Mouse (Mus musculus) embryonic facial prominence, embryonic 15.5 days (tissue): ENCODE data around the gene Isoc2a. TPM values are rescaled to one million over a fixed set of nuclear protein-coding genes. Genes with fewer than 3 reads are reported as not detected.

Experiments
- ATAC-seq: fragments of 200-750 bp; cut with Nextera tagmentation; 2 replicates; pipeline ENCODE4 v1.8.0; 2017; ENCODE audit warnings: low read depth, moderate TSS enrichment; ENCODE audit not compliant: insufficient number of reproducible peaks, low FRiP score, low TSS enrichment
- H3K27ac ChIP-seq: fragments of 300-500 bp; sonication (generic); replicated peaks from 2 replicates; pipeline ENCODE4 v1.5.1; 2015; ENCODE audit warnings: mild to moderate bottlenecking, inconsistent platforms
- H3K27me3 ChIP-seq: fragments of 300-500 bp; sonication (generic); 2 replicates; pipeline ENCODE4 v1.6.1; 2015; ENCODE audit warnings: inconsistent platforms
- H3K36me3 ChIP-seq: fragments of 300-500 bp; sonication (generic); 2 replicates; pipeline ENCODE4 v1.6.1; 2015; ENCODE audit warnings: mild to moderate bottlenecking, inconsistent platforms
- H3K4me1 ChIP-seq: fragments of 300-500 bp; sonication (generic); 2 replicates; pipeline ENCODE4 v1.6.1; 2015; ENCODE audit warnings: inconsistent platforms
- H3K4me2 ChIP-seq: fragments of 300-500 bp; sonication (generic); replicated peaks from 2 replicates; pipeline ENCODE4 v1.6.1; 2015; ENCODE audit warnings: mild to moderate bottlenecking, inconsistent platforms
- H3K4me3 ChIP-seq: fragments of 300-500 bp; sonication (generic); replicated peaks from 2 replicates; pipeline ENCODE4 v1.5.1; 2015; ENCODE audit warnings: mild to moderate bottlenecking, inconsistent platforms
- H3K9ac ChIP-seq: fragments of 300-500 bp; sonication (generic); 2 replicates; pipeline ENCODE4 v1.6.1; 2015; ENCODE audit warnings: inconsistent platforms
- H3K9me3 ChIP-seq: fragments of 300-500 bp; sonication (generic); replicated peaks from 2 replicates; pipeline ENCODE4 v1.6.1; 2016; ENCODE audit warnings: inconsistent platforms
- WGBS: fragments of 180-500 bp; shearing (Covaris S2); methylation state at CpG from one replicate; pipeline ENCODE4 v1.1.7; 2015; 5-methylcytosine and 5-hydroxymethylcytosine counted together
- polyA plus RNA-seq: library from polyadenylated mRNA; unstranded; fragments of >200 nt; fragmentation: Nextera tagmentation; extraction: Ambion mirVana; gene quantifications from 2 replicates; pipeline ENCODE4 v1.2.1, GENCODE M21; 2015

The Isoc2a gene
- polyA plus RNA-seq, 1 experiment from 2014 or later = 1.2 TPM

- H3K4me1 ChIP-seq = peaks cover 15% of the 10 kb centered on the region
- H3K9me3 ChIP-seq = no peaks in the 10 kb centered on the region
- H3K4me3 ChIP-seq = peak overlapping the region; percentile 33
- no peak for ATAC-seq
- H3K36me3 ChIP-seq = no peaks in the 10 kb centered on the region
- peak overlapping the region; percentile 48 for H3K4me2 ChIP-seq
- H3K27ac ChIP-seq = 0 out of 2 replicates have a peak overlapping the region, but pooled peaks have one; percentile 17
- WGBS = 23% methylated on average over 11 of the region's 11 CpGs
- peaks cover 6% of the 10 kb centered on the region; the same call in 1 of the 2 replicates for H3K27me3 ChIP-seq
- no peak overlapping the region for H3K9ac ChIP-seq
Observed at GRCm38 (mm10) chr7:4900523-4900851, 23.5 kb downstream of the Isoc2a start.

- no peak overlapping the region for H3K9ac ChIP-seq
- 49% methylated on average over 8 of the region's 8 CpGs for WGBS
- H3K4me3 ChIP-seq = no peak overlapping the region
- peaks cover 6% of the 10 kb centered on the region; the same call in 1 of the 2 replicates for H3K27me3 ChIP-seq
- H3K4me1 ChIP-seq = peaks cover 15% of the 10 kb centered on the region
- H3K4me2 ChIP-seq = no peak overlapping the region
- H3K9me3 ChIP-seq = no peaks in the 10 kb centered on the region
- no peak overlapping the region for H3K27ac ChIP-seq
- H3K36me3 ChIP-seq = no peaks in the 10 kb centered on the region
- no peak for ATAC-seq
Observed at GRCm38 (mm10) chr7:4901171-4901570, 24.2 kb downstream of the Isoc2a start.

GRCm38 (mm10) chr7:4902404-4902803, 25.5 kb downstream of the Isoc2a start:
- Histone ChIP-seq H3K27ac (no peak overlapping the region), H3K4me3 (no peak overlapping the region), H3K4me1 (peaks cover 15% of the 10 kb centered on the region), H3K27me3 (peaks cover 6% of the 10 kb centered on the region; the same call in 1 of the 2 replicates), H3K4me2 (no peak overlapping the region), H3K36me3 (no peaks in the 10 kb centered on the region), H3K9me3 (no peaks in the 10 kb centered on the region), H3K9ac (no peak overlapping the region)
- 85% methylated on average over 9 of the region's 9 CpGs for WGBS
- ATAC-seq = no peak

GRCm38 (mm10) chr7:4906466-4906950, 29.6 kb downstream of the Isoc2a start, which contains the start of gene Gm36210:
TSS of gene Gm36210 (minus strand) at chr7:4906516.
- no peak within 1 kb of the TSS for H3K4me2 ChIP-seq
- WGBS = 64% methylated on average over 10 of the region's 10 CpGs
- no peaks in the 10 kb centered on the region for H3K36me3 ChIP-seq
- H3K4me3 ChIP-seq = no peak within 1 kb of the TSS
- H3K27ac ChIP-seq = no peak within 1 kb of the TSS
- ATAC-seq = no peak
- no peaks in the 10 kb centered on the region for H3K4me1 ChIP-seq
- no peaks in the 10 kb centered on the region for H3K9me3 ChIP-seq
- H3K9ac ChIP-seq = peak within 1 kb of the TSS; percentile 1; the same call in 1 of the 2 replicates
- no peaks in the 10 kb centered on the region for H3K27me3 ChIP-seq

- no peak for ATAC-seq
- Histone ChIP-seq H3K4me2 (no peak overlapping the region), H3K36me3 (no peaks in the 10 kb centered on the region), H3K4me1 (peaks cover 14% of the 10 kb centered on the region), H3K4me3 (no peak overlapping the region), H3K9me3 (no peaks in the 10 kb centered on the region), H3K27me3 (no peaks in the 10 kb centered on the region), H3K9ac (no peak overlapping the region), H3K27ac (no peak overlapping the region)
- WGBS = 27% methylated on average over 9 of the region's 9 CpGs
Observed at GRCm38 (mm10) chr7:4911561-4911960, 34.6 kb downstream of the Isoc2a start.

GRCm38 (mm10) chr7:4912248-4912647, 35.3 kb downstream of the Isoc2a start:
- ATAC-seq = no peak
- Histone ChIP-seq H3K9ac (no peak overlapping the region), H3K27me3 (no peaks in the 10 kb centered on the region), H3K4me3 (no peak overlapping the region), H3K36me3 (peaks cover 3% of the 10 kb centered on the region; the same call in 1 of the 2 replicates), H3K4me2 (no peak overlapping the region), H3K4me1 (peaks cover 21% of the 10 kb centered on the region), H3K9me3 (no peaks in the 10 kb centered on the region), H3K27ac (no peak overlapping the region)
- 61% methylated on average over 5 of the region's 5 CpGs for WGBS

- peaks cover 22% of the 10 kb centered on the region for H3K4me1 ChIP-seq
- WGBS = 0% methylated on average over 52 of the region's 56 CpGs
- peak within 1 kb of the TSS; percentile 84 for H3K4me2 ChIP-seq
- peaks cover 30% of the 10 kb centered on the region for H3K36me3 ChIP-seq
- no peaks in the 10 kb centered on the region for H3K9me3 ChIP-seq
- peak within 1 kb of the TSS; percentile 59 for H3K9ac ChIP-seq
- peak; percentile 87 for ATAC-seq
- peak within 1 kb of the TSS; percentile 99 for H3K27ac ChIP-seq
- peak within 1 kb of the TSS; percentile 76 for H3K4me3 ChIP-seq
- H3K27me3 ChIP-seq = no peaks in the 10 kb centered on the region
Observed at GRCm38 (mm10) chr7:4915007-4915665, 38.2 kb downstream of the Isoc2a start, which contains the start of gene Zfp628. TSS of gene Zfp628 (plus strand) at chr7:4915217.

- peaks cover 37% of the 10 kb centered on the region for H3K36me3 ChIP-seq
- WGBS = 11% methylated on average over 14 of the region's 14 CpGs
- H3K9me3 ChIP-seq = no peaks in the 10 kb centered on the region
- peak overlapping the region; percentile 99 for H3K27ac ChIP-seq
- peaks cover 22% of the 10 kb centered on the region for H3K4me1 ChIP-seq
- H3K27me3 ChIP-seq = no peaks in the 10 kb centered on the region
- peak overlapping the region; percentile 57 for H3K9ac ChIP-seq
- H3K4me3 ChIP-seq = peak overlapping the region; percentile 76
- peak; percentile 11; the same call in 1 of the 2 replicates for ATAC-seq
- peak overlapping the region; percentile 84 for H3K4me2 ChIP-seq
Observed at GRCm38 (mm10) chr7:4915669-4916416, 38.9 kb downstream of the Isoc2a start.

- H3K36me3 ChIP-seq = peaks cover 41% of the 10 kb centered on the region
- no peak for ATAC-seq
- H3K4me1 ChIP-seq = peaks cover 32% of the 10 kb centered on the region
- 98% methylated on average over 2 of the region's 2 CpGs for WGBS
- H3K4me2 ChIP-seq = no peak overlapping the region
- H3K27ac ChIP-seq = no peak overlapping the region
- no peaks in the 10 kb centered on the region for H3K27me3 ChIP-seq
- no peak overlapping the region for H3K9ac ChIP-seq
- H3K9me3 ChIP-seq = no peaks in the 10 kb centered on the region
- H3K4me3 ChIP-seq = no peak overlapping the region
Observed at GRCm38 (mm10) chr7:4917494-4917893, 40.5 kb downstream of the Isoc2a start.

GRCm38 (mm10) chr7:4918681-4919080, 41.7 kb downstream of the Isoc2a start:
- ATAC-seq = no peak
- WGBS = 92% methylated on average over 15 of the region's 15 CpGs
- Histone ChIP-seq H3K4me3 (no peak overlapping the region), H3K27ac (no peak overlapping the region), H3K27me3 (no peaks in the 10 kb centered on the region), H3K9me3 (no peaks in the 10 kb centered on the region), H3K9ac (no peak overlapping the region), H3K4me1 (peaks cover 44% of the 10 kb centered on the region), H3K4me2 (no peak overlapping the region), H3K36me3 (peaks cover 41% of the 10 kb centered on the region)

GRCm38 (mm10) chr7:4919096-4919495, 42.1 kb downstream of the Isoc2a start:
- Histone ChIP-seq H3K4me2 (no peak overlapping the region), H3K9me3 (no peaks in the 10 kb centered on the region), H3K9ac (no peak overlapping the region), H3K27ac (no peak overlapping the region), H3K4me3 (no peak overlapping the region), H3K36me3 (peaks cover 41% of the 10 kb centered on the region), H3K27me3 (no peaks in the 10 kb centered on the region), H3K4me1 (peaks cover 47% of the 10 kb centered on the region)
- WGBS = 91% methylated on average over 21 of the region's 21 CpGs
- no peak for ATAC-seq
